Mouse (Mus musculus) kidney, postnatal 0 days (tissue): ENCODE results near the gene Rpl36-ps4. TPM values are rescaled to one million over a fixed set of nuclear protein-coding genes. Genes with fewer than 3 reads are reported as not detected.
A peak's percentile ranks its signal among the peaks of the same experiment; 100 is the strongest.
"Not testable (repeated sequence)": the region's sequence is repeated elsewhere in the genome, so short reads cannot be mapped to it uniquely, and the experiment has no call there.

Experiments used
- ATAC-seq: fragments of 200-750 bp; cut with Nextera tagmentation; replicated peaks from 2 replicates; pipeline ENCODE4 v1.8.0; 2017; ENCODE audit warnings: low read depth, moderate number of reproducible peaks, moderate TSS enrichment, moderate library complexity; ENCODE audit not compliant: low FRiP score
- DNase-seq: peaks from one replicate; pipeline ENCODE4 v3.0.0-alpha.2; 2016; ENCODE audit warnings: low spot score
- H3K27ac ChIP-seq: fragments of 300-500 bp; sonication (generic); 2 replicates; pipeline ENCODE4 v1.5.1; 2014; ENCODE audit warnings: mild to moderate bottlenecking
- H3K27me3 ChIP-seq: fragments of 300-500 bp; sonication (generic); 2 replicates; pipeline ENCODE4 v1.6.1; 2014; ENCODE audit warnings: low read length, mixed read lengths; ENCODE audit not compliant: insufficient read depth
- H3K36me3 ChIP-seq: fragments of 300-500 bp; sonication (generic); 2 replicates; pipeline ENCODE4 v1.6.1; 2014; ENCODE audit warnings: low read length, mixed read lengths; ENCODE audit not compliant: insufficient read depth
- H3K4me1 ChIP-seq: fragments of 300-500 bp; sonication (generic); replicated peaks from 2 replicates; pipeline ENCODE4 v1.6.1; 2014; ENCODE audit warnings: antibody characterized with exemption, low read length, mixed read lengths; ENCODE audit not compliant: insufficient read depth
- H3K4me2 ChIP-seq: fragments of 300-500 bp; sonication (generic); 2 replicates; pipeline ENCODE4 v1.6.1; 2014; ENCODE audit warnings: mild to moderate bottlenecking, low read length, moderate library complexity, mixed read lengths
- H3K4me3 ChIP-seq: fragments of 300-500 bp; sonication (generic); replicated peaks from 2 replicates; pipeline ENCODE4 v1.5.1; 2014; ENCODE audit warnings: low read depth, low read length
- H3K9ac ChIP-seq: fragments of 300-500 bp; sonication (generic); 2 replicates; pipeline ENCODE4 v1.6.1; 2014; ENCODE audit warnings: low read depth, low read length
- H3K9me3 ChIP-seq: fragments of 300-500 bp; sonication (generic); replicated peaks from 2 replicates; pipeline ENCODE4 v1.6.1; 2016; ENCODE audit warnings: low read length, inconsistent platforms, mixed read lengths
- CTCF ChIP-seq: IDR thresholded peaks from 2 replicates; pipeline ENCODE4 v1.5.1; 2016; ENCODE audit warnings: antibody characterized with exemption, low read depth, mild to moderate bottlenecking, moderate library complexity
- WGBS: fragments of 180-500 bp; shearing (Covaris S2); extraction: QIAGEN DNeasy Blood & Tissue Kit; methylation state at CpG from one replicate; pipeline ENCODE4 v1.1.7; 2014; 5-methylcytosine and 5-hydroxymethylcytosine counted together
- polyA plus RNA-seq: library from polyadenylated mRNA; unstranded; fragments of >200 nt; fragmentation: Nextera tagmentation; extraction: Ambion mirVana; gene quantifications from 2 replicates; pipeline ENCODE4 v1.2.1, GENCODE M21; 2015

The Rpl36-ps4 gene
- polyA plus RNA-seq, 1 experiment from 2014 or later = not detected

DNA sequence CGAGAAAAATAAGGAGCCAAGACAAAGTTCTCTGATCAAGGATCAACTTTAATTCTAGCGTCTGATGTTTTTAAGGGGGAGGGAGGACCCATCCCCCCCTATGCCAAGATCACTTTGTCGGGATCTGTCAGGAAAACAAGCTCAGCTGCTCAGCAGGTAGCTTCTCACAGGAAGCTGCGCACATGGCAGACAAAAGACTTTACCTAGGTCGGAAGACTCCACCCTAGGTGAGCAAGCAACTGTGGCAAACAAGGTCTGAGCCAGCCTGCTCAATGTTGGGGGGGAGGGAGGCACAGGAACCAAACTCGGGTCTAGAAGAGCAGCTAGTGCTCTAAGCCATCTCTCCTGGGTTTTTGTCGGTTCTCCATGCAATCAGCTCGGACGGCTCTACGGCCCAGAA is 13.5 kb downstream of the Rpl36-ps4 start:
- 89% methylated on average over 10 of the region's 10 CpGs for WGBS
- no peak overlapping the region for H3K4me2 ChIP-seq
- DNase-seq (no peak), ATAC-seq (no peak)
- H3K27me3 ChIP-seq = no peaks in the 10 kb centered on the region
- no peaks in the 10 kb centered on the region for H3K9me3 ChIP-seq
- TF ChIP-seq CTCF = no peak
- no peak overlapping the region for H3K9ac ChIP-seq
- H3K27ac ChIP-seq = no peak overlapping the region
- no peaks in the 10 kb centered on the region for H3K4me1 ChIP-seq
- H3K36me3 ChIP-seq = no peaks in the 10 kb centered on the region
- no peak overlapping the region for H3K4me3 ChIP-seq

DNA sequence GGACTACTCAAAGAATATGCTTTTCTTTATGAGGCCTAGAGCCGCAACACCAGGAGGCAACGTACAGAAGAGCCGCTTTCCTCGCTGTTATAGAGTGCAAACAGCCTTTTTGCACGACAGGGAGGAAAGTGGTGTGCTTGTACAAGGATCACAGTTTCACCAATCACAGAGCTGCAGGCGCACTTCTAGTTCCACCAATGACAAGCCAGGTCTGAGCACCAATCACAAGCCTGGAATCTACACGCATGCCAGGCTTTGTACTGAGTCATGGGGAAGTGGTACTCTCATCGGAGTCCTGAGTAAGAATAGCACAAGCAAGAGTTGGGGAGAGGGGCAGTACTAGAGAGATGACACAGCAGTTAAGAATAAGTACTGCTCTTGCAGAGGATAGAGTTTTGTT is 14.0 kb downstream of the Rpl36-ps4 start:
- ATAC-seq = no peak
- no peaks in the 10 kb centered on the region for H3K36me3 ChIP-seq
- H3K4me2 ChIP-seq = no peak overlapping the region
- H3K9me3 ChIP-seq = no peaks in the 10 kb centered on the region
- no peaks in the 10 kb centered on the region for H3K27me3 ChIP-seq
- no peaks in the 10 kb centered on the region for H3K4me1 ChIP-seq
- 89% methylated on average over 8 of the region's 8 CpGs for WGBS
- no peak overlapping the region for H3K4me3 ChIP-seq
- TF ChIP-seq CTCF = no peak
- no peak overlapping the region for H3K27ac ChIP-seq
- no peak for DNase-seq
- H3K9ac ChIP-seq = no peak overlapping the region

- Histone ChIP-seq H3K4me2 (no peak overlapping the region), H3K9me3 (no peaks in the 10 kb centered on the region), H3K4me1 (no peaks in the 10 kb centered on the region), H3K27ac (no peak overlapping the region), H3K4me3 (no peak overlapping the region), H3K27me3 (no peaks in the 10 kb centered on the region), H3K9ac (no peak overlapping the region), H3K36me3 (no peaks in the 10 kb centered on the region)
- TF ChIP-seq CTCF = no peak
- ATAC-seq = no peak
- 84% methylated on average over 4 of the region's 4 CpGs for WGBS
- no peak for DNase-seq
These were observed 15.4 kb downstream of the Rpl36-ps4 start for GRCm38 (mm10) chr17:87936156-87936555.

GRCm38 (mm10) chr17:87948965-87949584 is 28.3 kb downstream of the Rpl36-ps4 start:
- Histone ChIP-seq H3K4me1 (no peaks in the 10 kb centered on the region), H3K27ac (no peak overlapping the region), H3K4me2 (no peak overlapping the region), H3K9me3 (no peaks in the 10 kb centered on the region), H3K4me3 (no peak overlapping the region), H3K36me3 (no peaks in the 10 kb centered on the region), H3K27me3 (no peaks in the 10 kb centered on the region), H3K9ac (no peak overlapping the region)
- DNase-seq (peak; percentile 81), ATAC-seq (0 out of 2 replicates have a peak, but pooled peaks have one; percentile 36)
- TF ChIP-seq CTCF = peak; percentile 96
- 41% methylated on average over 16 of the region's 16 CpGs for WGBS

DNA sequence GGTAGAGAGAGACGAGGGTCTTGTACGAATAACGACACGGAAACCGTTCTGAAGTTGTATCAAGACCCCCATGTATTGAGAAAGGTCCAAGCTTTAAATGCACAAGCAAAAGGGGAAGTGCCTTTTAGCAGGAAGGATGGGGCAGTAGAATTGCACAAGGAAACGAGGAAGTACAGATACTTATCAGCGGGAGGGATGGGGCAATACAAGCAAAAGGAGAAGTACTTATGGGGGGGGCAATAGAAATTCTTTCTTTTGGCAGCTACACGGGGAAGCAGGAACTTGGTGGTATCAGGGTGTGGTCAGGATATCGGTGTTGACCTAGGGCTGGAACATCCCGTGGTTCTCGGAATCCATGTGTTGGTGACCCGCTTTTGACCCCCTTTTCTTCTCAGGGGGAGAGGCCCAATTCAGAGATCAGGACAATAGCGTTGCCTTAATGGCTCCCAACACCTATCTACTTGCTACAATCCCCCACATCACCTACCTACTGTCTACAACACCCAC is 33.9 kb downstream of the Rpl36-ps4 start:
- H3K9me3 ChIP-seq, H3K4me1 ChIP-seq, H3K4me3 ChIP-seq, H3K9ac ChIP-seq, H3K27ac ChIP-seq, H3K4me2 ChIP-seq, H3K27me3 ChIP-seq, H3K36me3 ChIP-seq, DNase-seq, ATAC-seq: not testable (repeated sequence)
- WGBS = 92% methylated on average over 13 of the region's 13 CpGs

DNA sequence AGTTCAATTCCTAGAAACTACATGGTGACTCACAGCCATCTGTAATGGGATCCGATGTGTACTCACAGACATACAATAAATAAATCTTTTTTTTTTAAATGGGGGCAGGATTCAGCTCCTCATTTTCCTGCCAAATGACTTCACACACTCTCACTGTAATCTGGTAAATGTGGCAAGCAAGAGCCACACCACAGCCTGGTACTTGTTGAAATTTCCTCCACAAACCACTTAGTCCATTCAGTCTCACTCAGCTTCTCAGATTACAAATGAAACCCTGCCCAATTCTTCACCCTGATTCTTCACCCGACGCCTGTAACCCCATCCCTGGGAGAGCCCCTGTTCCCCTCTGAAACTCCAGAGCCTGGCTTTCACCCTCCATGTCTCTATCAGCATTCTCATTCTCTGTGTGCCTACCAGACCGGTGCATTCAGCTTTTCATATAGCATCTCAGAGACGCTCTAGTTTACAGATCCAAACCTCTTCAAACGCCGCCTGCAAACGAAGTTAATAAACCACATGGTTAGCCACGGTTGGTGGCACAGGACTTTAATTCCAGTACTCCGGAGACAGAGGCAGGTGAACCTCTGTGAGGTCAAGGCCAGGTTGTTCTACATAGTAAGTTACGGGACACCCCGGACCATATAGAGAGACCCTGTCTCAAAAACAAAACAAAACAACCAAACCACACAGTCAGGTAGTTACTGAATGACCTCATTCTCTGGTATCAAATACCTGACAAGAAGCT is 36.5 kb downstream of the Rpl36-ps4 start:
- no peaks in the 10 kb centered on the region for H3K36me3 ChIP-seq
- TF ChIP-seq CTCF = no peak
- no peaks in the 10 kb centered on the region for H3K4me1 ChIP-seq
- WGBS = 39% methylated on average over 12 of the region's 12 CpGs
- ATAC-seq (peak; percentile 69; the same call in 1 of the 2 replicates), DNase-seq (peak; percentile 26)
- peak overlapping the region; percentile 47; the same call in 1 of the 2 replicates for H3K27ac ChIP-seq
- no peaks in the 10 kb centered on the region for H3K27me3 ChIP-seq
- H3K4me2 ChIP-seq = no peak overlapping the region
- no peak overlapping the region for H3K9ac ChIP-seq
- no peak overlapping the region for H3K4me3 ChIP-seq
- H3K9me3 ChIP-seq = no peaks in the 10 kb centered on the region
